Mouse (Mus musculus) central nervous system, embryonic 14 days (tissue): ENCODE data around the gene Exoc3l2. TPM values are rescaled to one million over a fixed set of nuclear protein-coding genes. Genes with fewer than 3 reads are reported as not detected.

Source experiments
- polyA plus RNA-seq: library from polyadenylated mRNA; depleted of rRNA; stranded (reverse); fragments of >200 nt; gene quantifications from 2 replicates; pipeline ENCODE4 v1.2.3, GENCODE M21; 2012; rRNA removed

Gene Exoc3l2
- polyA plus RNA-seq = 0.85 and 1.6 TPM in 2 replicates

DNA sequence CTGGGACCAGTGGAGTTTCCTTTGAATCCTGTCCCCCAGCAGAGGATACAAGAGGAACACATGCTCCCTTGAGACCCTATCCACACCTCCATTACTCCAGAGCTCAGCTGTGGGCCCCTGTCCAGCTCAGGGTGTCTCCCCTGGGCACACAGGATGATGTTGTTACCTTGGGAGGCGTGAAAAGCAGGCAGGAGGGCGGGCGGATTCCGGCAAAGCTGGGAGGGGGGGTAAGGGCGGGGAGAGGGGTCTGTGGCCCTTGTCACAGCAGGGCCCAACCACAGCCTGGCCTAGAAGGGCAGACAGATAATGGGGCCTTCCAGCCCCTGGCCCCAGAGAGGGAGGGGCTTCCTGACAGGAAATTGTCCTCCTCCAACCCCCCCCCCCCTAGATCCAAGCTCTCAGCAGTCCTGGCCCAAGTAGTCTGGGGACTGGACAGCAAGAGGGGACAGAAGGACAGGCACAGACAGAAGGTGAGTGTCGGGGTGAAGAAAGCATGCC lies at the start of gene Exoc3l2:
Gene Exoc3l2, plus strand, starts transcription at position 448 of the 498 bp plus-strand sequence.

GRCm38 (mm10) chr7:19458591-19459111 lies 4.5 kb upstream of the Exoc3l2 start, which contains the start of gene Mark4:
TSS of gene Mark4 (minus strand) at chr7:19458821.

DNA sequence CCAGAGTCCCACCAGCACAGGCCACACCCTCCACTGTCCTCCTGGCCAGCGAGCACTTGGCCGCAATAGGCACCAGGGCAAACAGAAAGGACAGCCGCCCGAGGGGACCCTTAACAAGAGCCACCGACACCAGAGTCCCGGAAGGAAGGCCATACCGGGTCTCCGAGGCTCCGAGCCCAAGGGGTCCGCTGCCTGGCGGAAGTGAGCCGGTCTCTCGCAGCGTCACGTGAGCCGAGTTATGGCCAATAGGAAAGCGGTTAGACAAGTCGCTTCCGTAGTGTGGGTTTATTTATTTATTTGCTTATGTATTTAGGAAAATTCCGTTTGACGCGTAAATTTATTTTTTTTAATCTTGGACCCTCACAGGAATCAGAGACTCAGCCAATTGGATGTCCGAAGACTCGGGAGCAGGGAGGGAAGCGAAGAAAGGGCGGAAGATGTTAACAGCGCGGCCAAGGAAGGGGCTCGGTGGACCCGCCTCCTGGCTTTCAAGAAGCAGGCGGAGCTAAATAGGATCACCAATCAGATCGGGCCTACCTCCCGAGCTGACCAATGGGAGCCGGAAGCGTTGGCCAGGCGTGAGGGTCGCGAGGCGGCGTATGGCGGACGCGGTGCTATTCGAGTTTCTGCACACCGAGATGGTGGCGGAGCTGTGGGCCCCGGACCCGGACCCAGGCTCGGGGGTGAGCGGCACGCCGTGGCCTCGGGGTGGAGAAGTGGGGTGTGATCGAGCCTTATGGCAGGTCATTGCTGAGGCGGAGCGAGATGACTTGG lies 45.2 kb downstream of the Exoc3l2 start, which contains the start of the genes Bloc1s3 and Trappc6a:
Gene Bloc1s3, minus strand, starts transcription at position 218 of the 774 bp plus-strand sequence.
Gene Trappc6a, plus strand, starts transcription at position 246 of the 774 bp plus-strand sequence.

DNA sequence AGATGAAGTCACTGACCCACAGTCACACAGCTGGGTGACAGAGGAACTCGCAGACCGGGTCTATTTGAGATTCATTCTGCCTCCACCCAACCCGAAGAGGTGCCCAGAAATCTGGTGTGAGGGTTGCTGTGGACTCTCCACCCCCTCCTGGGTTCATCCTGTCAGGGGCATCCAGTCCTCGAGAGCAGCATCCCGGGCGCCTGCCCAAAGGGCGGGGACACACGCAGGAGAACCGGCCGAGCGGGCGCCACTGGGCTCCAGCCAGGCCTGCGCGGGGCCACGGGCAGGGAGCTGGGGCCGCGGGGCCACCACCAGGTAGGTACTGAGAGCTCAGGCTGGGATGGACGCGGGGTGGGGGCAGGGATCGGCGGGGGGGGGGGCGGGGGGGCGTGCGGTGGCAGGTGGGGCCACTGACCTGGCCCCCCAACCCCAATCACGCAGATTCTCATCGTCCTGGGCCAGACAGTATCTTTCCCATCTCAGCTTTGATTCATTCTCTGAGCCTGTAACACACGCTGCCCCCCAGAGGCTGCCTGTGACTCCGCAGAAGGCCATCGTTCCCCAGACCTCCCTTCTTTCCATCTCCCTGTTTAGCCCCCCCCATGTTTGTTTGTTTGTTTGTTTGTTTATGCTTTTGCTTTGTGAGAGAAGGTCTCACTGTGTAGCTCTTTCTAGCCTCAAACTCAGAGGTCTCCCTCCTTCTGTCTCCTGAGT lies 54.7 kb downstream of the Exoc3l2 start, which contains the start of gene Nkpd1:
Gene Nkpd1, plus strand, starts transcription at position 187 of the 714 bp plus-strand sequence.

Other genes with a start within 250 kb of the Exoc3l2 start
- gene Opa3, start 235.0 kb upstream of the Exoc3l2 start, polyA plus RNA-seq = 25.6 and 27.9 TPM in 2 replicates
- gene Vasp, start 191.5 kb upstream of the Exoc3l2 start, polyA plus RNA-seq = 64.3 and 74.5 TPM in 2 replicates
- 0.83 and 1.1 TPM in 2 replicates for gene Ppm1n, start 183.3 kb upstream of the Exoc3l2 start, polyA plus RNA-seq
- 118 and 136 TPM in 2 replicates for gene Rtn2, start 180.7 kb upstream of the Exoc3l2 start, polyA plus RNA-seq
- gene Fosb, start 153.3 kb upstream of the Exoc3l2 start, polyA plus RNA-seq = 0.11 and 0.36 TPM in 2 replicates
- gene Ercc1, start 118.6 kb upstream of the Exoc3l2 start, polyA plus RNA-seq = 74.3 and 79.3 TPM in 2 replicates
- 14.1 and 14.5 TPM in 2 replicates for gene Cd3eap, start 103.8 kb upstream of the Exoc3l2 start, polyA plus RNA-seq
- gene Ppp1r13l, start 103.6 kb upstream of the Exoc3l2 start, polyA plus RNA-seq = 6.6 and 9.4 TPM in 2 replicates
- 75.9 and 76.5 TPM in 2 replicates for gene Ercc2, start 81.3 kb upstream of the Exoc3l2 start, polyA plus RNA-seq
- gene Klc3, start 59.2 kb upstream of the Exoc3l2 start, polyA plus RNA-seq = 1.4 and 2.5 TPM in 2 replicates
- gene Ckm, start 58.6 kb upstream of the Exoc3l2 start, polyA plus RNA-seq = 0.10 and 25.4 TPM in 2 replicates
- 51.1 and 55.1 TPM in 2 replicates for gene Mark4, start 4.5 kb upstream of the Exoc3l2 start, polyA plus RNA-seq
- 9.1 and 10.5 TPM in 2 replicates for gene Bloc1s3, start 45.0 kb downstream of the Exoc3l2 start, polyA plus RNA-seq
- 34.1 and 35.1 TPM in 2 replicates for gene Trappc6a, start 45.1 kb downstream of the Exoc3l2 start, polyA plus RNA-seq
- 0.33 and 0.34 TPM in 2 replicates for gene Nkpd1, start 54.5 kb downstream of the Exoc3l2 start, polyA plus RNA-seq
- gene Ppp1r37, start 99.7 kb downstream of the Exoc3l2 start, polyA plus RNA-seq = 96.0 and 96.5 TPM in 2 replicates
- gene Zfp296, start 114.0 kb downstream of the Exoc3l2 start, polyA plus RNA-seq = 0.96 and 1.3 TPM in 2 replicates
- gene Gemin7, start 114.3 kb downstream of the Exoc3l2 start, polyA plus RNA-seq = 63.7 and 64.1 TPM in 2 replicates
- gene Clasrp, start 141.2 kb downstream of the Exoc3l2 start, polyA plus RNA-seq = 169 and 179 TPM in 2 replicates
- gene Relb, start 166.1 kb downstream of the Exoc3l2 start, polyA plus RNA-seq = 4.5 and 8.3 TPM in 2 replicates
- gene Clptm1, start 201.7 kb downstream of the Exoc3l2 start, polyA plus RNA-seq = 81.5 and 83.9 TPM in 2 replicates
- 0.18 and 0.39 TPM in 2 replicates for gene Apoc2, start 214.6 kb downstream of the Exoc3l2 start, polyA plus RNA-seq
- gene Gm44805, start 218.1 kb downstream of the Exoc3l2 start, polyA plus RNA-seq = not detected in 2 replicates
- gene Apoc4, start 218.1 kb downstream of the Exoc3l2 start, polyA plus RNA-seq = not detected in 2 replicates
- gene Apoc1, start 229.3 kb downstream of the Exoc3l2 start, polyA plus RNA-seq = 1.4 and 1.9 TPM in 2 replicates
- gene Apoe, start 235.9 kb downstream of the Exoc3l2 start, polyA plus RNA-seq = 310 and 317 TPM in 2 replicates